Mouse (Mus musculus): ENCODE measurements around the gene Ost4.

- TF ChIP-seq CTCF (conservative IDR thresholded peaks at IDR 0.05; ENCODE audit: insufficient read depth, insufficient read length, low read depth, low read length): no peak
- TF ChIP-seq POLR2A (IDR thresholded peaks at IDR 0.05; ENCODE audit: low read depth, low read length): no peak
These were observed 46.5 kb upstream of the Ost4 start for GRCm38 (mm10) chr5:30954065-30954464.
